Mouse (Mus musculus): ENCODE data around the gene Olfr1197.

Gene Olfr1197

GRCm38 (mm10) chr2:88732266-88732665, at the start of gene Olfr1197:
TSS of gene Olfr1197 (minus strand) at chr2:88732366.
- no peak for DNase-seq (ENCODE audit: low read depth, low spot score)

DNA sequence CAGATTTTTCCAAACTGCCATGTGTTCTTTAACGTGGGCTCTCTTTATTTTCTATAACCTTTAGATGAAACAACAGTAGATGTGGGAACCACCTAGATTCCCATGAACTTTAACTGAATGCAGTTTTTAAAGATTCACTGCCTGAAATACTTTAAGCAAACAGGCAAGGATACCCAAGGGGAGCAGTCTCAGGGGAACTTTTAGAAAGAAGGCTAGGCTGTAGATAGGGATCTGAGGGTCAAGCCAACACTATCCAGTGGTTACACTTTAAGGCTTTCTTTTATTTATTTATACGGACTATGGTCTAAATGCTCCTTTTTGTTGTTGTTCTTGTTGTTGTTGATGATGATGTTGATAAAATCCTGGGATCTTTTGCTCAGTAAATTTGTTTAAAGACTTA, 38.2 kb upstream of the Olfr1197 start, which contains the start of gene Olfr1200:
TSS of gene Olfr1200 (minus strand) at position 101 of the 400 bp plus-strand sequence.
- DNase-seq (ENCODE audit: low read depth, low spot score), result no peak

- DNase-seq (ENCODE audit: low read depth, low spot score), result no peak
These were observed 28.2 kb upstream of the Olfr1197 start, which contains the start of gene Olfr1199 for GRCm38 (mm10) chr2:88760369-88760768. TSS of gene Olfr1199 (minus strand) at chr2:88760469.

- no peak for DNase-seq (ENCODE audit: low read depth, low spot score)
These were observed 19.1 kb upstream of the Olfr1197 start, which contains the start of gene Olfr1198 for GRCm38 (mm10) chr2:88751270-88751669. TSS of gene Olfr1198 (minus strand) at chr2:88751370.

DNA sequence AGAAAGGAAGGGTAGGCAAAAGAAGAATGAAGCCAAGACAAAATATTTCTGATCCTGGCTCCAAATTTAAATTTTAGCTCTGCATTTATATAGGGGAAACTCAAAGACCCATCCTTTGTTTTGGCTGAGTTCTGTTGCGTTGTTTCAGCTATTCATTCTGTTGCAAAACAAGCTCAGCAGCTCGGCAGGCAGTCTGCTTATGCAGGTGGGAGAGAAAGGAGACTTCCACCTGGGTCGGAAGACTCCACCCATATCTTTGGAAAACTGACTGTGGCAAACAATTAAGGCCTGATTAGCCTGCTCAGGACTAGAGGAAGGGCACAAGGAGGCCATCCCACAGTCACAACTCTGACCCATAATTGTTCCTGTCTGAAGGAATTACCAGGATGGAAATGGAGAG, 11.2 kb upstream of the Olfr1197 start:
- DNase-seq (ENCODE audit: low read depth, low spot score), result no peak

- DNase-seq (ENCODE audit: low read depth, low spot score), result no peak
These were observed 27.7 kb downstream of the Olfr1197 start, which contains the start of gene Olfr1196 for GRCm38 (mm10) chr2:88704497-88704896. TSS of gene Olfr1196 (minus strand) at chr2:88704597.

DNA sequence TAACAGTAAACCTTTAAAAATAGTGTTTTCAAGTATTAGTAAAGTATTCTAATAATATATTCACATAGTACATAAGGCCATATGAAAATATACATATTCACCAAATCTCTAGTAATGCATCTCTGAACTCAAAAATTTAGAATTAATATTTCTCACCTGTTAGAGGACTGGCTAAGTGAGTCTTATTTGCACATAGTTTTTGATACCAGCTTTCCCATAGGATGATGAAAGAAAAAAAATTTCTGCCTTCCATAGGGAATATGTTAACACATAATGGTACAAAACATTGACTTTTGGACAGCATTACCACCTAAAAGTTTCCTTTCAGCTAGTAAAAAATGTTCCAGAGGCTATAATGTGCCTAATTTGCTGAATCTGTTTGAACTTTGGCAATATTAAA, 43.1 kb downstream of the Olfr1197 start, which contains the start of gene Olfr1195:
TSS of gene Olfr1195 (minus strand) at position 101 of the 400 bp plus-strand sequence.
- no peak for DNase-seq (ENCODE audit: low read depth, low spot score)

Data from retina, postnatal 7 days (tissue).